Mouse (Mus musculus) kidney, embryonic 14.5 days (tissue): ENCODE results near the gene Lrba. TPM values are rescaled to one million over a fixed set of nuclear protein-coding genes. Genes with fewer than 3 reads are reported as not detected.
A peak's percentile ranks its signal among the peaks of the same experiment; 100 is the strongest.

ENCODE experiments used
- ATAC-seq: fragments of 200-750 bp; cut with Nextera tagmentation; 2 replicates; pipeline ENCODE4 v1.8.0; 2017; ENCODE audit warnings: moderate number of reproducible peaks, mild to moderate bottlenecking, moderate TSS enrichment, moderate library complexity; ENCODE audit not compliant: low FRiP score, low TSS enrichment
- H3K27ac ChIP-seq: fragments of 300-500 bp; sonication (generic); 2 replicates; pipeline ENCODE4 v1.5.1; 2014; ENCODE audit warnings: low read depth, mild to moderate bottlenecking, low read length, moderate library complexity, mixed read lengths
- H3K27me3 ChIP-seq: fragments of 300-500 bp; sonication (generic); 2 replicates; pipeline ENCODE4 v1.6.1; 2014; ENCODE audit warnings: mild to moderate bottlenecking, low read length; ENCODE audit not compliant: control insufficient read depth, insufficient read depth
- H3K36me3 ChIP-seq: fragments of 300-500 bp; sonication (generic); 2 replicates; pipeline ENCODE4 v1.6.1; 2014; ENCODE audit warnings: low read length, mixed read lengths; ENCODE audit not compliant: control insufficient read depth, insufficient read depth
- H3K4me1 ChIP-seq: fragments of 300-500 bp; sonication (generic); 2 replicates; pipeline ENCODE4 v1.6.1; 2014; ENCODE audit warnings: low read length, mixed read lengths; ENCODE audit not compliant: control insufficient read depth, insufficient read depth
- H3K4me2 ChIP-seq: fragments of 300-500 bp; sonication (generic); replicated peaks from 2 replicates; pipeline ENCODE4 v1.6.1; 2014; ENCODE audit warnings: low read depth, mild to moderate bottlenecking, low read length
- H3K4me3 ChIP-seq: fragments of 300-500 bp; sonication (generic); 2 replicates; pipeline ENCODE4 v1.5.1; 2014; ENCODE audit warnings: mild to moderate bottlenecking, low read length
- H3K9ac ChIP-seq: fragments of 300-500 bp; sonication (generic); 2 replicates; pipeline ENCODE4 v1.6.1; 2014; ENCODE audit warnings: low read depth, mild to moderate bottlenecking, low read length, moderate library complexity
- H3K9me3 ChIP-seq: fragments of 300-500 bp; sonication (generic); 2 replicates; pipeline ENCODE4 v1.6.1; 2016; ENCODE audit warnings: low read length; ENCODE audit not compliant: control insufficient read depth
- WGBS: fragments of 180-500 bp; shearing (Covaris S2); extraction: QIAGEN DNeasy Blood & Tissue Kit; methylation state at CpG from one replicate; pipeline ENCODE4 v1.1.7; 2014; 5-methylcytosine and 5-hydroxymethylcytosine counted together
- polyA plus RNA-seq: library from polyadenylated mRNA; unstranded; fragments of >200 nt; fragmentation: Nextera tagmentation; extraction: Ambion mirVana; gene quantifications from 2 replicates; pipeline ENCODE4 v1.2.1, GENCODE M21; 2014

The Lrba gene
- polyA plus RNA-seq, 1 experiment from 2014 or later, result 13.4 TPM

DNA sequence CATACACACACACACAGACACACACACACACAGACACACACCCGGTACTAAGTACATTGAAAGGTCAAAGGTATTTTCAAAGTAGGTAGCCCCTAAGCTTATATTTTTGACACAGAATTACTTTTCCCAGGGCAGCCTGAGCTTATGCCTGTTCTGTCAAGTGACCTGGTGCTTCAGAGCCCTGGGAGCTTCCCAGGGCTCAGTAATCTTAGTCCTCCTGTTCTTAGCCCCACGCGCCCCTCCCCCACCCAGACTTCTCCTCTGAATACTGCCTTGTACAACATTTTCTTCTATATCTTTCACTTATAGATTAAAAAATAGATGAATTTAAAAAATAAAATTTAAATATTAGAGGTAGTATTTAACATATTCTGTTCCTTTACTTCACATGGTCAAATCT is 320.3 kb downstream of the Lrba start:
- ATAC-seq, result no peak
- H3K4me1 ChIP-seq, result peaks cover 8% of the 10 kb centered on the region; the same call in 1 of the 2 replicates
- no peak overlapping the region for H3K9ac ChIP-seq
- H3K9me3 ChIP-seq, result no peaks in the 10 kb centered on the region
- 34% methylated on average over 3 of the region's 3 CpGs for WGBS
- no peak overlapping the region for H3K4me3 ChIP-seq
- H3K27me3 ChIP-seq, result peaks cover 25% of the 10 kb centered on the region
- H3K4me2 ChIP-seq, result no peak overlapping the region
- no peak overlapping the region for H3K27ac ChIP-seq
- H3K36me3 ChIP-seq, result no peaks in the 10 kb centered on the region

- Histone ChIP-seq H3K4me1 (peaks cover 7% of the 10 kb centered on the region; the same call in 1 of the 2 replicates), H3K27me3 (peaks cover 36% of the 10 kb centered on the region), H3K36me3 (no peaks in the 10 kb centered on the region), H3K4me3 (peak overlapping the region; percentile 24; the same call in 1 of the 2 replicates), H3K27ac (no peak overlapping the region), H3K9me3 (no peaks in the 10 kb centered on the region), H3K9ac (no peak overlapping the region), H3K4me2 (no peak overlapping the region; the same call in 1 of the 2 replicates)
- ATAC-seq, result no peak
- 20% methylated on average over 5 of the region's 5 CpGs for WGBS
These were observed 321.5 kb downstream of the Lrba start for GRCm38 (mm10) chr3:86545945-86546344.

DNA sequence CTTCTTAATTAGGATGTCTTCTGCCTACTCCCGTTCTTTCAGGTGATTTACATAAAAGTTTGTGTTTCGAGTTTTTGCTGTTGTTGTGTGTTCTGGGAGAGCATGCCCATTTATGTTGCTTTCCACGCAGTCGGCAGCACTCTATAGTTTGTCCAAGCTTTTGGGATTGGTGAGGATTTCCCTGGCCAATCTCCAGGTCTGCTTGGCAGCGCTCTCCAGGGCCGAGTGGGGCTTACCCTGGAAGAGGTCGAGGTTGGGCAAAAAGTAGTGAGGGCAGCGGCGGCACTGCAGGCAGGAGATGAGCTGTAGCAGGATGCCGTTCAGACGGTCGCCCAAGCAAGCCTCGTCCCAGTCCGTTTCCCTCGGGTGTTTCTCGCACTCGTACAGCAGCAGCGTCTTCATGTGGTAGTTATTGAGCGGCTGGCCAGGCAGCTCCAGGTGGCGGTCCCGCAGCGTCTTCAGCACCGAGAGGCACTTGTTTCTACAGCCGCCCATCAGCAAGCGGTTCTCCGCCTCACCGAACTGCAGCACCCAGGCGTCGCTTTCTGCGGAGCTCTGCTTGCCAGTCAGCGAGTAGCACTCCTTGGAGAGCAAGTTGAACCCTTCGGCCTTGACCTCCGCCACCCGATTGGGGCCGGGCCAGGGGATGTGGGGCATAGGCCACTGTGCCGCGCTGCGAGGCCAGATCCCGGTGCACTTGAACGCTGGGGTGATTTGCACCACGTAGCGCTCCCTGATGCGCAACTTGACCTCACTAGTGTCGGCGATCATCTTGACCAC is 322.2 kb downstream of the Lrba start:
- Histone ChIP-seq H3K27me3 (peaks cover 43% of the 10 kb centered on the region), H3K36me3 (no peaks in the 10 kb centered on the region), H3K4me1 (peaks cover 7% of the 10 kb centered on the region; the same call in 1 of the 2 replicates), H3K27ac (no peak overlapping the region), H3K4me3 (peak overlapping the region; percentile 24), H3K9me3 (no peaks in the 10 kb centered on the region), H3K9ac (peak overlapping the region; percentile 5; the same call in 1 of the 2 replicates), H3K4me2 (peak overlapping the region; percentile 35)
- 1% methylated on average over 45 of the region's 45 CpGs for WGBS
- ATAC-seq, result peak; percentile 37

DNA sequence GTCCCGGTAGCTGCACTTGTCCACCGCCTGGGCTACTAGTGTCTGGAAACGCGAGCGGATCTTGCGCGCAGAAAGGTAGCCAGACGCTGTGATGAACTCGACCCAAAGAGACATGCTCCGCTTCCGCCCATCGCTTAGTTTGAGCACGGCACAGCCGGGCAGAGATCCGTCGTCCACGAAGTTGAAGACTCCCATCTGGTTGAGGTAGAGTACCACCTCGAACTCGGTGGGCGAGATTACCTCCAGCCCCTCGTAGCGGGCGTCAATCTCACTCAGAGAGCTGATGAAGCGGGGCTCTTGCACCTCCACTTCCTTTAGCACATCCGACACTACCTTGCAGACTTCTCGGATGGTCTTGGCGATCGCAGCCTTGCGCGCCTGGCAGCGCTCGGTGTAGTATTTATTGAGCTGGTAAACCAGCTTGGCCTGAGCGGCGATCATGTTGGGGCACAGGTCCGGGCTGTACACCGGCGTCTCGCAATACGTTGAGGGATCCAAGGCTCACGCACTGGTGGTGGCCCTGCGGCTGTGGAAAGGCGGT is 322.8 kb downstream of the Lrba start:
- peak; percentile 22; the same call in 1 of the 2 replicates for ATAC-seq
- Histone ChIP-seq H3K27me3 (peaks cover 48% of the 10 kb centered on the region), H3K27ac (no peak overlapping the region), H3K9me3 (no peaks in the 10 kb centered on the region), H3K4me2 (peak overlapping the region; percentile 35), H3K4me3 (peak overlapping the region; percentile 24), H3K36me3 (no peaks in the 10 kb centered on the region), H3K4me1 (peaks cover 7% of the 10 kb centered on the region; the same call in 1 of the 2 replicates), H3K9ac (peak overlapping the region; percentile 5; the same call in 1 of the 2 replicates)
- 1% methylated on average over 42 of the region's 42 CpGs for WGBS

DNA sequence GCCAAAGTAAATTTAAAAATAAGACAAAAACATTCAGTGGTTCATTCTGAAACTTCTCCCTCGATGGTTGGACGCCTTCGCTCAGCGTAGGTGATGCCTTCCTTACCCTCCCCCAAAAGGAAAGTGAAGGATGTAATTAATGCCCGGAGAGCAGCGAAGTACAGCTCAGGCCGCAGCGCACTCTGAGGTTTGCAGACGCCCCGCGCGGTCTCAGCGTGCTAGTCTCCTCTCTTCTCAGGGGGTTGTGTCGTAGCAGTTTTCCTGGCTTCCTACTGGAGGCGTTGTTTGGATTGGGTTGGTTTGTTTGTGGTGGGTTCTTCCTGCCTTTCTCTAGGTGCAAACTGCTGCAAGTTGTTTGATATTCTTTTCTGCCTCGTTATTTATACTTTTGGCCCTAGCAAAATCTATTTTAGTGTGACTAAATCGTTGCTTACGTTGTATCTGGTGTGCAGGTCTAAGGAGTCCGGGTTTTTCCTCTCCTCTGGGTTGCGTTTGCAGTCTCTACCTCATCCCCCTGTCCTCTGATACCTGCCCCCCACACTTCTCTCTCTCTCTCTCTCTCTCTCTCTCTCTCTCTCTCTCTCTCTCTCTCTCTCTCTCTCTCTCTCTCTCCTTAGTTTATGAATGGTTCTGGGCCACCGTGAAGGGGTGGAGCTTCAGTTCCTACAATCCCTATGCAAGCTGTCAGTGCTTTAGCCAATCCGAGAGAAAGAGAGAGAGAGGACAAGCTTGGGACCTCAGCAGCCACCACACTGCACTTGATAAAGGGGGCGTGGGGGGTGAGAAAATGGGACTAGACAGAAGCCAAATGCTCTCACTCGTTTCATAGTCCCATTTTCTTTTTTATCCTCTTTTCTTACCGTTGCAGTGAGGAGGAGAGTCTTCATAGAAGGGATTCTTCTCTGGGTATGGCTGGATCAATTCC is 323.9 kb downstream of the Lrba start, which contains the start of gene Mab21l2:
TSS of gene Mab21l2 (minus strand) at position 539 of the 925 bp plus-strand sequence.
- Histone ChIP-seq H3K4me3 (peak within 1 kb of the TSS; percentile 24), H3K9me3 (no peaks in the 10 kb centered on the region), H3K9ac (peak within 1 kb of the TSS; percentile 5; the same call in 1 of the 2 replicates), H3K27me3 (peaks cover 48% of the 10 kb centered on the region), H3K36me3 (no peaks in the 10 kb centered on the region), H3K27ac (no peak within 1 kb of the TSS), H3K4me1 (peaks cover 7% of the 10 kb centered on the region; the same call in 1 of the 2 replicates), H3K4me2 (peak within 1 kb of the TSS; percentile 35)
- ATAC-seq, result peak; percentile 64
- 6% methylated on average over 25 of the region's 25 CpGs for WGBS

- WGBS, result 3% methylated on average over 22 of the region's 22 CpGs
- Histone ChIP-seq H3K9ac (no peak overlapping the region), H3K27ac (no peak overlapping the region), H3K4me2 (no peak overlapping the region), H3K27me3 (peaks cover 48% of the 10 kb centered on the region), H3K9me3 (no peaks in the 10 kb centered on the region), H3K36me3 (no peaks in the 10 kb centered on the region), H3K4me1 (peaks cover 7% of the 10 kb centered on the region; the same call in 1 of the 2 replicates), H3K4me3 (no peak overlapping the region)
- ATAC-seq, result peak; percentile 69; the same call in 1 of the 2 replicates
These were observed 326.0 kb downstream of the Lrba start for GRCm38 (mm10) chr3:86550301-86551010.

- no peaks in the 10 kb centered on the region for H3K9me3 ChIP-seq
- H3K27ac ChIP-seq, result no peak overlapping the region
- H3K36me3 ChIP-seq, result no peaks in the 10 kb centered on the region
- WGBS, result 16% methylated on average over 8 of the region's 8 CpGs
- no peak for ATAC-seq
- no peak overlapping the region for H3K4me3 ChIP-seq
- no peak overlapping the region for H3K9ac ChIP-seq
- peaks cover 48% of the 10 kb centered on the region for H3K27me3 ChIP-seq
- peaks cover 7% of the 10 kb centered on the region; the same call in 1 of the 2 replicates for H3K4me1 ChIP-seq
- H3K4me2 ChIP-seq, result no peak overlapping the region
These were observed 326.7 kb downstream of the Lrba start for GRCm38 (mm10) chr3:86551011-86551728.
